Mouse (Mus musculus) limb, embryonic 13.5 days (tissue): ENCODE data around the gene Hcn3. TPM values are rescaled to one million over a fixed set of nuclear protein-coding genes. Genes with fewer than 3 reads are reported as not detected.

Experiments used
- ATAC-seq: fragments of 200-750 bp; cut with Nextera tagmentation; 2 replicates; pipeline ENCODE4 v1.8.0; 2017; ENCODE audit warnings: low read depth, moderate number of reproducible peaks, moderate TSS enrichment; ENCODE audit not compliant: low FRiP score
- H3K27ac ChIP-seq: fragments of 300-500 bp; sonication (generic); 2 replicates; pipeline ENCODE4 v1.5.1; 2015; ENCODE audit warnings: inconsistent platforms, mild to moderate bottlenecking, moderate library complexity
- H3K27me3 ChIP-seq: fragments of 300-500 bp; sonication (generic); 2 replicates; pipeline ENCODE4 v1.6.1; 2015; ENCODE audit warnings: mild to moderate bottlenecking, inconsistent platforms
- H3K36me3 ChIP-seq: fragments of 300-500 bp; sonication (generic); 2 replicates; pipeline ENCODE4 v1.6.1; 2015; ENCODE audit warnings: inconsistent platforms, mild to moderate bottlenecking, moderate library complexity
- H3K4me1 ChIP-seq: fragments of 300-500 bp; sonication (generic); 2 replicates; pipeline ENCODE4 v1.6.1; 2015; ENCODE audit warnings: inconsistent platforms
- H3K4me2 ChIP-seq: fragments of 300-500 bp; sonication (generic); replicated peaks from 2 replicates; pipeline ENCODE4 v1.6.1; 2015; ENCODE audit warnings: inconsistent platforms, mild to moderate bottlenecking, moderate library complexity
- H3K4me3 ChIP-seq: fragments of 300-500 bp; sonication (generic); 2 replicates; pipeline ENCODE4 v1.5.1; 2015; ENCODE audit warnings: moderate library complexity, mild to moderate bottlenecking, inconsistent platforms
- H3K9ac ChIP-seq: fragments of 300-500 bp; sonication (generic); 2 replicates; pipeline ENCODE4 v1.6.1; 2015; ENCODE audit warnings: mild to moderate bottlenecking, inconsistent platforms
- H3K9me3 ChIP-seq: fragments of 300-500 bp; sonication (generic); 2 replicates; pipeline ENCODE4 v1.6.1; 2016; ENCODE audit warnings: inconsistent platforms
- WGBS: fragments of 180-500 bp; shearing (Covaris S2); methylation state at CpG from one replicate; pipeline ENCODE4 v1.1.7; 2015; 5-methylcytosine and 5-hydroxymethylcytosine counted together
- polyA plus RNA-seq: library from polyadenylated mRNA; unstranded; fragments of >200 nt; fragmentation: Nextera tagmentation; extraction: Ambion mirVana; gene quantifications from 2 replicates; pipeline ENCODE4 v1.2.1, GENCODE M21; 2015

Gene Hcn3
- polyA plus RNA-seq, 1 experiment from 2014 or later = 2.0 TPM

DNA sequence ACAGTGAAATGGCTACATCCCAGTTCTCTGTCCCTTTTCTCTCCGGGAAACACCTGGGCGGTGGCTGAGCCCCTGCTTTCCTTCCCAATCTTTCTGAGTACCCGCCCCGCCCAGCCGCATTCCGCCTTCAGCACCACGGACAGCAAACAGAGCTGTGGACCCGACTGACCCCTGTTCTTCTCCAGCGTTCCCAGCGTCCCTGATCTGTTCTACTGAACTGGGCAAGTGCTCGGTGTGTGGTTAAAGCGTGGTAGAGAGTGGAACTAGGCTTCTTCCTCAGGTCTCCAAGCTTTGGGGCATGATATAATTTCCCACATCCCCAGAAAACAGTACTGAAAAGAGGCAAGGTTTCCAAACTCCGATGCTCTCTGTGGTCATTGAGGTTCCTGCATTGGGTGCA lies 785 bp downstream of the Hcn3 start:
- ATAC-seq = no peak
- Histone ChIP-seq H3K9ac (peak overlapping the region; percentile 63; the same call in 1 of the 2 replicates), H3K4me3 (peak overlapping the region; percentile 59)

DNA sequence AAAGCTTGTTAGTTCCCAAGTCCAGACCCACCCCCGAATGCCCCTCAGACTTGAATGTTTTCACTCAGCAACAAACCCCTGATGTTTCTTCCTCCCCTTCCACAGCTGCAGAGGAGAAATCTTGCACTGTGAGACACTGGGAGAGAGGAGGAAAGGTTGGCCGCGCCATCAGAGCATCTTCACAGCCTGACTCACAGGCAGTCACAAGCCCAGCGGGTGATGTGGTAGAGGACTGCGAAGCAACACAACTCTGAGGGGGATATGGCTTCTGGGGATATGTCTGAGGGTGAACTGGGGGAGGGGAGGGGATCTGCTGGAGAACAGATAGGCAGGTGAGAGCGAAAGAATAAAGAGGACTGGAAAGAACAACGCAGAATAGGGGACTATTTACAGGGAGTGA lies 1.3 kb downstream of the Hcn3 start:
- WGBS = 15% methylated on average over 7 of the region's 7 CpGs
- peaks cover 20% of the 10 kb centered on the region for H3K4me1 ChIP-seq
- peak overlapping the region; percentile 59; the same call in 1 of the 2 replicates for H3K4me3 ChIP-seq
- H3K4me2 ChIP-seq = peak overlapping the region; percentile 94
- H3K9me3 ChIP-seq = no peaks in the 10 kb centered on the region
- H3K27ac ChIP-seq = no peak overlapping the region
- ATAC-seq = no peak
- H3K27me3 ChIP-seq = peaks cover 30% of the 10 kb centered on the region
- H3K9ac ChIP-seq = no peak overlapping the region
- no peaks in the 10 kb centered on the region for H3K36me3 ChIP-seq

More for the DNA sequence above, 785 bp downstream of the Hcn3 start:
- WGBS = 1% methylated on average over 13 of the region's 13 CpGs
- Histone ChIP-seq H3K4me2 (peak overlapping the region; percentile 94), H3K36me3 (no peaks in the 10 kb centered on the region), H3K27ac (no peak overlapping the region), H3K9me3 (no peaks in the 10 kb centered on the region), H3K27me3 (peaks cover 30% of the 10 kb centered on the region), H3K4me1 (peaks cover 26% of the 10 kb centered on the region)

DNA sequence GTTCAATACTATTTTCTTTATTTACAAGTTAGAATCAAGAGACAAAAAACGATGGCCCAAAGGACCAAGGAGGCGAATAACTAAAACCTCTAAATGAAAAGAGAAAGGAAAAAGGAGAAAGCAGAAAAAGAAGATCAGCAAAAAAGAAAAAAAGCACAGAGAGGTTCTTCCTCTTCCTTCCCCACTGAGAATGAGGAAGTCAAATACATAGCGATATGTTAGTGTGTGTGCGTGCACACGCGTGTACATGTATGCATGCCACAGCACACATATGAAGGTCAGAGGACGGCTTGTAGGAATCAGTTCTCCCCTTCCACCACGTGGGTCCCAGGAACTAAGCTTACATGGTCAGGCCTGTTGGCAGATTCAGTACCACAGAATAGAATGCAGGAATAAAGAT lies 3.0 kb downstream of the Hcn3 start:
- H3K9ac ChIP-seq = no peak overlapping the region
- ATAC-seq = no peak
- peaks cover 40% of the 10 kb centered on the region for H3K27me3 ChIP-seq
- no peaks in the 10 kb centered on the region for H3K36me3 ChIP-seq
- H3K4me3 ChIP-seq = no peak overlapping the region
- H3K4me2 ChIP-seq = no peak overlapping the region
- 85% methylated on average over 8 of the region's 8 CpGs for WGBS
- H3K9me3 ChIP-seq = no peaks in the 10 kb centered on the region
- H3K4me1 ChIP-seq = peaks cover 20% of the 10 kb centered on the region
- H3K27ac ChIP-seq = no peak overlapping the region

DNA sequence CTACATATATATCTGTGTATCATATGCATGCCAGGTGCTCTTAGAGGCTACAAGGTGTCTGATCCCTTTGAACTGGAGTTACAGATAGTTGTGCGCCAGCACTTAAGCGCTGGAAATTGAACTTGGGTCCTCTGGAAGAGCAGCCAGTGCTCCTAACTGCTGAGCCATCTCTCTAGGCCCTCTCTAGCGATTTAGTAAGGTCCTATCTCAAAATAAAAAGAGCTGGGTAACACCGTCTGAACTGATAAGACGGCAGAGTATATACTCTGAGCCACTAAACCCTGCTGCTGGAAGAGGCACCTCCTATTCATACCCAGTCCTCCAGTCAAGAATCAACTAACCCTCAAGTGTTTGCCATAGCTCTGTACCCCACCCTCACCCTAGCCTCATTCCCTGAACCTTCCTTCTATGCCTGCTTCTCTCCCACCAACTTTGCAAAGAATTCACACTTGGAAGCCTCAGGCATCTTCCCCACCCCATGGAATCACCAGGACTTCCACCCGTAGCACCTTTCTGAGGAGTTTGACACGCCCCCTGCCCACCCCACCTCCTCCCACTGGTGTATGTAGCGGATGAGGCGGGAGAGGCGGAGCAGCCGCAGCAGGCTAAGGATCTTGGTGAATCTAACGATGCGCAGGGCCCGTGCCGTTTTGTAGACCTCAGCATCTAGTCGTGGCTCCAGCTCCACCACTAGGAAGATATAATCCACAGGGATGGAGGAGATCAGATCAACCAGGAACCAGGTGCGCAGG lies 7.7 kb downstream of the Hcn3 start:
- H3K9me3 ChIP-seq = no peaks in the 10 kb centered on the region
- 41% methylated on average over 17 of the region's 17 CpGs for WGBS
- no peak overlapping the region for H3K4me3 ChIP-seq
- ATAC-seq = no peak
- no peak overlapping the region for H3K27ac ChIP-seq
- H3K36me3 ChIP-seq = no peaks in the 10 kb centered on the region
- peaks cover 57% of the 10 kb centered on the region for H3K27me3 ChIP-seq
- no peak overlapping the region for H3K4me2 ChIP-seq
- no peak overlapping the region for H3K9ac ChIP-seq
- H3K4me1 ChIP-seq = peaks cover 7% of the 10 kb centered on the region

DNA sequence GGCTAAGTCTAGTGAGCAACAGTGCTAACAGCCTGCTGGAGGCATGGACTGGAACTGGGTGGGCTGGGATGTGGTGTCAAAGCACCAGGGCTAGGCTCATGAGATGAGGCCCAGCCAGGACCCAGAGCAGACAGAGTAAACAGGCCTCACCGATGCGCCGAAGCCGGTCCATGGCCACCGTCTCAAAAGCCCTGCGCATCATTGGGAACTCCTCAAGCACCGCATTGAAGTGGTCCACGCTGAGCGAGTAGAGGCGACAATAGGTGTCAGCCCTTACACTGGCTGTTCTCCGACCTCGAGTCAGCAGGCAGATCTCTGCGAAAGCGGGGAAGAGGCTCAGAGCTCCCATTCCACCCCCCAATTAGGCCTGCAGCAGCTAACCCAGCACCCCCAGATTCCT lies 11.4 kb downstream of the Hcn3 start:
- peak overlapping the region; percentile 63; the same call in 1 of the 2 replicates for H3K4me2 ChIP-seq

DNA sequence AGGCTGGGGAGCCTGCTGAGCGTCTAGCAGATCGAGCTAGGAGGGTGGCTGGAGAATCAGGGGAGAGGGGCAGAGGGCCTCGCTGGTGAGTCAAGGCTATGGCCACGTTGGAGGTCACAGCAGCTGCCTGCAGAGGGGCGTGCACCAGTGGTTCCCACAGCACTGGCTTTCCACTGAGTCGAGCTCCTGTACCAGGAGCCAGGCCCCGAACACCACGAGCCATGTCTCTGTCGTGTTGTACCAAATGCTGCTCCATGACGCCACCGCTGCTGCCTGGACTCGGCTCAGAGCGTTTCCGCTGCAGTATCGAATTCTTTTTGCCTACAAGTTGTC lies 12.1 kb downstream of the Hcn3 start:
- 5% methylated on average over 15 of the region's 15 CpGs for WGBS
- Histone ChIP-seq H3K4me3 (peak overlapping the region; percentile 35), H3K27me3 (peaks cover 71% of the 10 kb centered on the region), H3K9ac (peak overlapping the region; percentile 55), H3K4me1 (peaks cover 7% of the 10 kb centered on the region), H3K9me3 (no peaks in the 10 kb centered on the region), H3K36me3 (no peaks in the 10 kb centered on the region), H3K27ac (no peak overlapping the region), H3K4me2 (peak overlapping the region; percentile 63)
- ATAC-seq = no peak

More for the DNA sequence above, 11.4 kb downstream of the Hcn3 start:
- no peak overlapping the region for H3K4me3 ChIP-seq
- H3K27me3 ChIP-seq = peaks cover 72% of the 10 kb centered on the region
- H3K36me3 ChIP-seq = no peaks in the 10 kb centered on the region
- peaks cover 7% of the 10 kb centered on the region for H3K4me1 ChIP-seq
- 73% methylated on average over 14 of the region's 14 CpGs for WGBS
- H3K9me3 ChIP-seq = no peaks in the 10 kb centered on the region
- no peak overlapping the region for H3K27ac ChIP-seq
- H3K9ac ChIP-seq = no peak overlapping the region
- no peak for ATAC-seq

DNA sequence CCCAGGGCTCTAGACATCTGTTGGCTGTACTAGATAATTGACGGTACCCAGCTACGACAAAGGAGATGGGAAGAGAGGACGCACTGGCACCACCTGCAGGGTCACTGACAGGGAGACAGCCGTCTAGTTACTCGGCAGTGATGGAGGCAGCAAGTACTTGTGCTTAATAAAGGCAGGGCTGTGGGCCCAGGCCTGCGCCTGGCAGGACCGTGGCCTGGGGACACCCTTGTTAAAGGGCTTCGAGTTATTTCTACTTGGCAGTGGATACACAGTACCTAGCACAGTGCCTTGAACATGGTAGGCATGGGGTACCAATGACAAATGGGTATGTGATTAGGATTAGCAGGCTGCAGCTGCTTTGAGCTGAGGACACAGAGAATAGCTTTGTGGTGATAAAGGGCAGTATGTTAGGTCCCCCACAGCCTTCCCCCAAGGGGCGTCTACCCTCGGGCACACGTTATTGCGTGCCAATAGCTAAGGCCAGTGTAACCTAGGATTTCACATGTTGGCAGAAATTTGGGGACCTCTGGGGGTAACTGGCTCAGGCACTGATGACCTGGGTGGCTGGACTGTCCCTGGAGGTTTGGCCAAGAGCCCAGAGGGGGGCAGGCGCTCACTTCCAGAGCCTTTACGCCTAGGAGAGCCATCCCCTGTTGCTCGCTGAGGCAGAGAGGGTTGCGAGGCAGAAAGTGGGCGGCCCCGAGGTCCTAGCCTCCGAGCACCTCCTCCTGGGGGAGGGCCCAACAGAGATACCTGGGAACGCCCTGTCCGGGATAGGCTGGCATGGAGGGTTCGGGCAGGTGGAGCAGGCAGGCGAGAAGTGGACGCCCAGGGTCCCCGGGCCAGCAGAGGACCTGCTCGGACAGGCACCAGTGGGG lies 12.7 kb downstream of the Hcn3 start:
- ATAC-seq = peak; percentile 53; the same call in 1 of the 2 replicates
- Histone ChIP-seq H3K4me1 (peaks cover 7% of the 10 kb centered on the region), H3K27me3 (peaks cover 65% of the 10 kb centered on the region), H3K9ac (peak overlapping the region; percentile 55), H3K4me3 (peak overlapping the region; percentile 35), H3K9me3 (no peaks in the 10 kb centered on the region), H3K27ac (no peak overlapping the region), H3K4me2 (peak overlapping the region; percentile 63), H3K36me3 (no peaks in the 10 kb centered on the region)
- WGBS = 23% methylated on average over 26 of the region's 26 CpGs

DNA sequence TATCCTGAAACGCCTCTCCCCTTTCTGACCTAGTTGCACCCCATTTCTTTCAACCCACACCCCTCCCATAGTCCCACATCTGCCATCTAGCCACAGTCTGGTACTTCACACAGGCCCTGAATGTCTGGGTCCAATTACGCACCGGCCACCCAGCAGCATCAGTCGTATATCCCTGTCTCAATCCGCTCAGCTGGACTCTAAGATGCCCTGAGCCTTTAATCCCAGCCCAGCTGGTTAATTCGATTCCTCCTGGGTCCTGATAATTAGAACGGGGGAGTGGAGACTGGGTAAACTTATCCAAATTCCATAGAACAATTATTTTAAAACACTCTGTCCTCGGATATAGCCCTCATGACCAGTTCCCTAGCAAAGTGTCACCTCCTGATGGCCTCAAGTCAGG lies 14.4 kb downstream of the Hcn3 start:
- Histone ChIP-seq H3K9me3 (no peaks in the 10 kb centered on the region), H3K4me1 (peaks cover 7% of the 10 kb centered on the region), H3K9ac (no peak overlapping the region), H3K4me2 (no peak overlapping the region), H3K4me3 (no peak overlapping the region), H3K36me3 (no peaks in the 10 kb centered on the region), H3K27ac (no peak overlapping the region), H3K27me3 (peaks cover 50% of the 10 kb centered on the region)
- no peak for ATAC-seq
- 15% methylated on average over 8 of the region's 8 CpGs for WGBS

DNA sequence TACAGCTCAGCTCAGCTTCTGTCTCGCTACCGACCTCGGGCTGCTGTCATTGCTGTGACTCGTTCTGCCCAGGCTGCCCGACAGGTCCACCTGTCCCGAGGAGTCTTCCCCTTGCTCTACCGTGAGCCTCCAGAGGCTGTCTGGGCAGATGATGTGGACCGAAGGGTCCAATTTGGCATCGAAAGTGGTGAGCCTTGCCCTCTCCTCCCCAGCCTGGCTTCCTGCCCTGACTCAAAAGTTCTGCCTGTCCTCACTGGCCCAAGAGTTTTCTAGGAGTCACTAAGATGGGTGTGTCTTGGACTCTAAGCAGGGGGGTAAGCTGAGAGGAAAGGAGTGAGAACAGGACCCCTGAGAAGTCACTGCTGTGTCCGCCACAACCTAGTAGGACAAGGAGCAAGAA lies 15.2 kb downstream of the Hcn3 start:
- no peaks in the 10 kb centered on the region for H3K36me3 ChIP-seq
- H3K27me3 ChIP-seq = peaks cover 43% of the 10 kb centered on the region
- 61% methylated on average over 10 of the region's 10 CpGs for WGBS
- H3K4me2 ChIP-seq = no peak overlapping the region
- H3K4me1 ChIP-seq = peaks cover 7% of the 10 kb centered on the region
- no peak overlapping the region for H3K27ac ChIP-seq
- no peak overlapping the region for H3K9ac ChIP-seq
- ATAC-seq = no peak
- no peaks in the 10 kb centered on the region for H3K9me3 ChIP-seq
- H3K4me3 ChIP-seq = no peak overlapping the region

DNA sequence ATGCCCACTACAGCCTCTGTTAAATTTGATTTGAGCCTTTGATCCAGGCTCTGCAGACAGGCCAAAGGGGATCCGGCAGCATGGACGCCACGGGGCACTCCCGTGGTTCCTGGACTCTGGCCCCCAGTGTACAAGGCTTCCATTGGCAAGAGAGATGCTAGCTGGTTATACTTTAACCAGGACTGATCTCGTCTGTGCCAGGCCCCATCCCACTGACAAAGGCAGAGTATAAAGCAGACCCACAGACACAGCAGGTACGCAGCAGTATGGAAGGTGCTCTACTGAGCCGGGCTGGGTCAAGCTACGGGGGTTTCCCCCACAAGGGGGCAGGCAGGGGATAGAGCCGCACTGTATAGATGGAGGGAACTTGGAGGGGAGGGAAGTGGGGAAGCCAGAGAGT lies 23.6 kb downstream of the Hcn3 start:
- no peak overlapping the region for H3K4me2 ChIP-seq
- no peak overlapping the region for H3K27ac ChIP-seq
- H3K4me1 ChIP-seq = no peaks in the 10 kb centered on the region
- no peaks in the 10 kb centered on the region for H3K9me3 ChIP-seq
- ATAC-seq = no peak
- H3K4me3 ChIP-seq = no peak overlapping the region
- no peaks in the 10 kb centered on the region for H3K36me3 ChIP-seq
- peaks cover 16% of the 10 kb centered on the region; the same call in 1 of the 2 replicates for H3K27me3 ChIP-seq
- 44% methylated on average over 9 of the region's 9 CpGs for WGBS
- no peak overlapping the region for H3K9ac ChIP-seq

DNA sequence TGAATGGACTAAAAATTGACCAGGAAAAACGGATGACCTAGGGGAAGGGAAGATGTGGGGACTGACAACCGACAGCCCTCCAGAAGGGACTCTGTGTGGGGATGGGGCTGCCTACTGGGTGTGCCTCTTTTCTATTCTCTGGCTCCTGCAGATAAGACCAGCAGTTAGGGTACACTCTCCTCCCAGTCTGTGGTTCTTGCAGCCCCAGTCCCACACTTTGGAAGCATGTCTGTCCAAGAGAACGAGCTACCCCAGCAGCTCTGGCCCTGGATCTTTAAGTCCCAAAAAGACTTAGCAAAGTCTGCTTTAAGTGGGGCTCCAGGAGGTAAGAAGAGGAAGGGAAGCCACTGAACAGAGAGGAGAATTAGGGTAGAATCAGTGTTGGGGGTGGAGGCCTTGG lies 24.0 kb downstream of the Hcn3 start, which contains the start of gene Pklr:
Gene Pklr (plus strand): TSS at position 185 of the 400 bp plus-strand sequence.
- ATAC-seq = no peak
- Histone ChIP-seq H3K4me3 (no peak within 1 kb of the TSS), H3K36me3 (no peaks in the 10 kb centered on the region), H3K9me3 (no peaks in the 10 kb centered on the region), H3K27ac (no peak within 1 kb of the TSS), H3K4me1 (no peaks in the 10 kb centered on the region), H3K9ac (no peak within 1 kb of the TSS), H3K27me3 (peaks cover 16% of the 10 kb centered on the region; the same call in 1 of the 2 replicates), H3K4me2 (no peak within 1 kb of the TSS)
- 61% methylated on average over 3 of the region's 3 CpGs for WGBS

DNA sequence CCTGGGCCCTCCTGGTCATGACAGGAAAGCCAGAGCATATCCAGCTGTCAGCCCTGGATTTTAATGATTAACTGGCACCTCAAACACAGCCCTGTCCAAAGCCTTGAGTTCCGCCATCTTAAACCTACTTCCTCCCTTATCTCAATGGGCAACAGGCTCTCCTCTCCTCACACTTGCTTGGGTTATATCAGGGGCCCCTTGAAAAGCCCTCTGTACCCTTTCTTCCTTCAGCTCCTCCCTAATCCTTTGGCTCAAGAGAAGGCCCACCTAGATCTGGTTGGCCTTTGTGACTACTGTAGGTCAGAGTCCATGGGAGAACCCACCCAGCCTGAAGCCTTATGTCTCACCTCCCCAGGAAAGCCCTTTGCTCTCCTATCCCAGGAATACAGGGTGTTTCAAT lies 26.2 kb downstream of the Hcn3 start:
- 83% methylated on average over 1 of the region's 1 CpGs for WGBS
- H3K36me3 ChIP-seq = no peaks in the 10 kb centered on the region
- H3K27me3 ChIP-seq = peaks cover 16% of the 10 kb centered on the region; the same call in 1 of the 2 replicates
- no peaks in the 10 kb centered on the region for H3K9me3 ChIP-seq
- no peak overlapping the region for H3K4me3 ChIP-seq
- H3K4me1 ChIP-seq = no peaks in the 10 kb centered on the region
- ATAC-seq = no peak
- H3K9ac ChIP-seq = no peak overlapping the region
- no peak overlapping the region for H3K27ac ChIP-seq
- H3K4me2 ChIP-seq = no peak overlapping the region
